Mouse (Mus musculus) cerebellum, adult 8-10 months (tissue): ENCODE data around the gene Prmt3.

ENCODE experiments used
- DNase-seq: peaks from one replicate; pipeline ENCODE4 v3.0.0; 2022

The Prmt3 gene

GRCm38 (mm10) chr7:49859820-49860219 is 81.7 kb downstream of the Prmt3 start:
- no peak for DNase-seq

DNA sequence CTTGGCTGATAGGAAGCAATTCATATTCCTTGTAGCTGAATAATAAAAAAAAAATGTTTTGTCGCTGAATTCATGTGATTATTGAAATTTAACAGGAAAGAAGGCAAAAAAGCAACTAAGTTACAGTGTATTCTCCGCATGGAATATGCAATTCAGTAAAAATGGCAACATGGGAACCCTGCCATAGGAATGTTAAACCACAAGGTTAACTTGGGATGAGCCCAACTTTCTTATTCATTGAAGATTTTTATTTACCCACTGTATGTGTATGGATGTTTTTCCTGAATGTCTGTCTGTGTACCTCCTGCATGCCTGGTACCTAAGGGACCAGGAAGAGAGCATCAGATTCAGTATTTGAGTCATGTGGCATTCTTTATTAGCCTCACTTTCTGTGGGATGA is 83.0 kb downstream of the Prmt3 start:
- DNase-seq: no peak

- DNase-seq: no peak
Observed at GRCm38 (mm10) chr7:49863753-49864152, 85.6 kb downstream of the Prmt3 start.

DNA sequence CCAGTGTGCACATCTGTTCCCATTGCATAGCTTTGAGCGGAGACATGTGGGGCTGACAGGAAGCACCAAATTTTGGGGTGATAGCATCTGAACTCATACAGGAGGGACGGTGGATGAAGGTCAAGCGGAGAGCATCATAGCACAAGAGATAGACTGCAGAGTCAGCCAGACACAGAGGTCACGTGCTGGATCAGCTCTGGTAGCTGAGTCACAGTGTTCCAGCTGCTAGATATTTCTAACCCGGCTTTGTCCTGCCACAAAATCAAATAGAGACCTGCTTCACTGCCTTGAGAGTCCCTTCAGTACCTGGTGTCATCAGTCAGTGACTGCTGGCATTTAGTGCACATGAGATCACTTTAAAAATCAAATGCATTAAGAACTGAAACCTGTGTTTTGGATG is 91.5 kb downstream of the Prmt3 start:
- DNase-seq: no peak

DNA sequence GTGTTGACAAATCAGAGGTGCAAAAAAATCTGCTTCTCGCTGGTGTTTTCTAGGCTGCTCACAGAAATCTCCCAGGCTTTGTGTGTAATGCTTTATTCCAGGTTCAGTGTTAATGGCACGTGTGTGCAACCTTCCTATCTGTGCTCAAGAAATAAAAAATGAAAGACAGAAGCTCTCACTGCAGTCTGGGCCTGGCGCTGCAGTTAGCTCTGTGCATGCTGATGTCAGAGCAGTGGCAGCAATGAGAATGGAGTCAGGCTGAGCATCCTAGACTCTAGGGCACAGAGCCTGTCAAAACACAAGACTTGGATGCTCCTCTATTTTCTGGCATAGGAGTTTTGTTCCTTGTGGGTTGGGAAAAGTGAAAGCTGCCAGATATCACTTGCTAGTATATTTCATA is 92.1 kb downstream of the Prmt3 start:
- no peak for DNase-seq

DNA sequence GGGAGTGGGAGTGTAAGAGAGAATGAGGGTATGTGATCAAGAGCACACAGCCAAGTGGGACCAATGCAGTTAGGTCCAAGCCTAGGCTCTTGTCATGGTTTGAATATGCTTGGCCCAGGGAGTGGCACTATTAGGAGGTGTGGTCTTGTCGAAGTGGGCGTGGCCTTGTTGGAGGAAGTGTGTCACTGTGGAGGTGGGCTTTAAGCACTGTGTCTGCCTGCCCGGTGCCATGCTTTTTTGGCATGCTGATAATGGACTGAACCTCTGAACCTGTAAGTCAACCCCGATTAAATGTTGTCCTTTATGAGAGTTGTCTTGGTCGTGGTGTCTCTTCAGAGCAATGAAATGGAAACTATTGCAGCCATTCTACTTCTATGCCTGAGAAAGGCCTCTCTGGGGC is 99.2 kb downstream of the Prmt3 start:
- DNase-seq: no peak

DNA sequence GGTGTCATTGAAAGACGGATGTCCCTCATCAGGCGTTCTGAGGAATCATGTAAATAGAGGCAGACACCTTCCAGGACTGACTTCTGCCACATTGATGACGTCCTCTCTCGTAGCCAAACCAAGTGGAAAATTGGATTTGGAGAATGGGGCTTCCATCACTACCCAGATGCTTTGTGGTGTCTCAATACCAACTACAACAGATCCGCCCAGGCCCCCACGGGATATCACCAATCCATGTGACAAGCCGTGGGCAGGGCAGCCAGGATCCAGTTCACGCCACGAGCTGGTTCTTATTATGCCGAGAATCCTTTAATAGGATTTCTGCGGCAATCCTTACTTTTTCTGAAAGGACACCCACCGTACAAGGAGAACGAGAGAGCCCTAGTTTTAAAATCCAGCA is 100.9 kb downstream of the Prmt3 start:
- DNase-seq: no peak

DNA sequence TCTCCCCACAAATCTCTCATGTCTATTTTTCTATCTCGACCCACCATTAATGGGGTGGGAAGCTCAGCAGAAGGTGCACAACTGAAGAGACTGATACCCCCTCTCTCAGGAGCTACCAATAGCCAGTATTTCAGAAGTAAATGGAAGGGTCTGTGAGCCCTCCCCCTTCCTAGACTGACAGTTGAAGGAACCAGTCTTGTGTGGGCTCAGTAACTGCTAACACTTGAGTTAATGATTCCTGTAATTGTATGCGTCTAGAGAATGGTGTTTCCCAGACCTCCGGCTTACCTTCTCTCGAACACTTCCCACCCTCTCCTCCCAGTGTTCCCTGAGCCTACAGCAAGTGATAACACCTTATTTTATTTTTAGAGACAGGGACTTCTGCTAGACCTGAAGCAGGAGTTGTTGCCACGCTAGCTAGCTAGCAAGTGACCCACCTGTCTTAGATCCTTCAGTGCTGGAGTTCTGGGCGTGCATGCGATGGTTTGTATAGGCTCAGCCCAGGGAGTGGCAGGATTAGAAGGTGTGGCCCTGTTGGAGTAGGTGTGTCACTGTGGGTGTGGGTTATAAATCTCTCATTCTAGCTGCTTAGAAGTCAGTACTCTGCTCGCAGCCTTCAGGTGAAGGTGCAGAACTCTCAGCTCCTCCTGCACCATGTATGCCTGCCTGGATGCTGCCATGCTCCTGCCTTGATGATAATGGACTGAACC is 102.0 kb downstream of the Prmt3 start:
- DNase-seq: no peak

GRCm38 (mm10) chr7:49882288-49882687 is 104.1 kb downstream of the Prmt3 start:
- no peak for DNase-seq

DNA sequence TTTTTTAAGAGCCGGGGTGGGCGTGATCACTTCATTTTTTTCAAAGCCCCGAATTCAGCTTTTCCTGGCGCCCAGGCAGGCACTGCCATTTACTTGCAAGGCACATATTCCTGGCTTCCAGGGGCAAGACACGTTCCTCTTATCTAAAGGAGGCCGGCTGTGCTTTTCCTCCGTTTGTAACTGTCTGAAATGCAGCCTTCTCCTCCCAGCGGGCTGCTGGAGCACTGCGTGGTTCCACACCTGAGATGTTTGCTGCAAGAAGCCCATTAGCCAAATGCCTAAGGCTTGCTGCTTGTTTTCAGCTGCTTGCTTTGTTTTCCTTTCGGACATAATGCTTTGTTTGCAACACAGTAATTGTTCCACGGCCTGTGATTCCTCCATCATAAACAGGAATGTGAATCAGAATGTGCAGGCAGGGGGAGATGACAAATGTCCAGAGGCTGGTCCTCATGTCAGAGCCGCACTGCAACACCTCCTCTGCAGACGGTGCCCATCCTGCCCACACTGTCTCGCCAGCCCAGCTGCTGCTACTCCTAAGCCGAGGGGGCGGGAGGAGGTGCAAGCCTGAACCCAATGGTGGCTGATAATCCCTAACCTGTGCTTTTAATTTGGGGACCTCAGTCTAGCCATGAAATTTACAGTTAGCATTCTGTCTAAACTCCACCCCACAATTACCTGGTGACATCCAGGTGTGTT is 104.7 kb downstream of the Prmt3 start:
- no peak for DNase-seq

- no peak for DNase-seq
Observed at GRCm38 (mm10) chr7:49887776-49888390, 109.7 kb downstream of the Prmt3 start.

- DNase-seq: no peak
Observed at GRCm38 (mm10) chr7:49894786-49895185, 116.6 kb downstream of the Prmt3 start.

DNA sequence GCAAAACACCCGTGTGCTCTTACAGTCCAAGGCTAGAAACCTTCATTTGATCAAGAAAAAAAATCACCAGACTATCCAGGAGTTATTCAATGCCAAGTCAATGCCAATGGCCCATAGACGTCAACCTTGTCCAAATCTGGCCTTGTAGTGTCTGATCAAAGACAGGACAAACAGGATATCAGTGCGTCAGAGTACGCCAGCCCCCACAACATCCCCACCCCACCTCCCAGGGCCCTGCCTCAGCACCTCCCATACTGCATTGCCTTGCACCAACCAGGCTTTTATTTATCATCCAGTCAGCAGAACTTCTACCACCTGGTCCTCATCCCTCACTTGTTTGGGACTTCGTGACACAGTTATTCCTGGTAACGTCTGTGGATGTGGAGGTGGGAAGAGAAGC is 117.2 kb downstream of the Prmt3 start:
- no peak for DNase-seq

DNA sequence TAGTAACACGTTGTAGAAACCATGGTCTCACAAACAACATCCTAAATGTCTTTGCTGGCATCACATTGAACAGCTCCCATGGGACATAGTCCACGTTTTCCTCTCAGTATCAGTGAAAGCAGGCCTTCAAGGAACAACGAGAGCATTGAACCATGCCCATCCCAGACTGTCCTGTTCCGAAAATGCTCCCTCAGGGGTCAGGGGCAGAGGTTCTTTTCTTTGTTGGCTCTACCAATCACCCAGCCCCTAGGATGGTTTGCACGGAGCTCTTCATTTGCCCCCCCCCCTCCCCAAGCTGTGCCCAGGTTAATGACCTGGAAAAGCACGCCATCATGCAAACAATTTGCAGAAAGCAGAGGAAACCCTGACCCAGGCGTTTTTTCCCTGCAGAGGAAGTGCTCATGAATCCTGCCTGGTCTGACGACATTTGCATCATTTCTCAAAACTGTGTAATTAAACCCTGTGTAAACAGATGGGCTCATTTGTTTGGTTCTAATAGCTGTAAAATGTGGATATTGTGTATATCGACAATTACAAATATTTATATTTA is 123.9 kb downstream of the Prmt3 start:
- no peak for DNase-seq

DNA sequence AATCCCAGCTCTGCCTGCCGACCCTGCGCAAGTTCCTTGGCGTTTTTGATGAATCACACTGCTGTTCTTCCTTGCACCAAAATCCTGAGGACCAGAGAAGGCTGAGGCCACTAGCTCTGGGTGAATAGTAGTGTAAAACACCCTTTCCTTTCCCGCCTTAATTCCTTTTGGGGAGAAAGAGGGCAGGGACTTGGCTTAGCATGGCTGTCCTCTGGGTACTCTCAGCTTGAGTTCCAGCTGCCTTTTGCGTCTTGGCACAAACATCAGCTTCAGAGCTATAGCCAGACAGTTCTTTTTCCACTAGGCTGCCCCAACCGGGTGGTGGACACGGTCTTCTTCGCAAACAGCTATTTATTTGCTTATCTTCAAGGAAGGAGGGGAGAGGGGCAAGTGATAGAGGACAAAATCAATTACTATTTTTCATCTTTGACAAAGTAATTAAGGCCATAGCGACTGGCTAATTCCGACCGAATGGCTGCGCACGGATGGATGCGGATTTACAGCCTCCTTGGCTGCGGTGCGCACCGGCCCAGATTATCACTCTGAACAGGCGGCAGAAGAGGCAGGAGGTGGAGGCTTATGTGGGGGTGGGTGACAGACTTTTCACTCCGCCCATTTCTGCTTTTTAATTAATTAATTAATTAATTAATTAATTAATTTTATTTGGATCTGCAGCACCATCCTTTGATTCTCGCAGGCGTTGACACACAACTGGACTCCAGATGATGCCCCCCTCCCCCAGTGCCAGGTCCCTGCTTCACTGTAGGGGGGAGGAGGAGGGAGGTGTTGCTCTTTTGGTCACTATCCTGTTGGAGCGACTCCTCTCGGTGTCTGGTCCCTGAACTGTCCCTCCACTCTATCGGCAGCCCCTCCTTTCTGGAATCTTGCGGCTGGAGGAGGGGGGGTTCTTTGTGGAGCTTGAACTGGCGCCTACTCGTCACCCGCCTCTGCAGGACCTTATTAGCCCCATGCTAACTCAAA is 129.3 kb downstream of the Prmt3 start:
- no peak for DNase-seq
